Mouse (Mus musculus): ENCODE data around the gene Slc30a1.

The Slc30a1 gene

DNA sequence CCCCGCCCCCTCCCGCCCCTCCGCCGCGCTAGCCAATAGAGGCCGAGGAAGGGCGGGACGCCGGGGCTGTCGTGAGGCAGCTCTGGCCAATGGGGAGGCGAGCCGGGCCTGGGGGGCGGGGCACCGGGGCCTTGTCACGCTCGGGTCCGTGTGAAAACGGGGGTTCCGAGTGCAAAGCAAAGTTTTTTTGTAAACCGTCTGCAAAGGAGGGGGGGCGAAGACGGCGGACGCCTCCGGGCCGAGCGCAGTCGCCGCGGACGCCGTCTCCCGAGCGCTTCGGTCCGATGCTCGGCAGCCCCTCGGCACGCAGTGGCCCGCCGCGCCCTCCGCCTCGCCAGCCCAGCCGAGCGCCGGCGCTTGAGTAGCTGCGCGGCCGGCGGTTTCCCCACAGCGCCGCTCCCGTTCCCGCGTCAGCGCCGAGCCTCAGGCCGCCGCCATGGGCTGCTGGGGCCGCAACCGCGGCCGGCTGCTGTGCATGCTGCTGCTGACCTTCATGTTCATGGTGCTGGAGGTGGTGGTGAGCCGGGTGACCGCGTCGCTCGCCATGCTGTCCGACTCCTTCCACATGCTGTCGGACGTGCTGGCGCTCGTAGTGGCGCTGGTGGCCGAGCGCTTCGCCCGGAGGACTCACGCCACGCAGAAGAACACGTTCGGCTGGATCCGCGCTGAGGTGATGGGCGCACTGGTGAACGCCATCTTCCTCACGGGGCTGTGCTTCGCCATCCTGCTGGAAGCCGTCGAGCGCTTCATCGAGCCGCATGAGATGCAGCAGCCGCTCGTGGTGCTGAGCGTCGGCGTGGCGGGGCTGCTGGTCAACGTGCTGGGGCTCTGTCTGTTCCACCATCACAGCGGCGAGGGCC is at the start of gene Slc30a1:
TSS of gene Slc30a1 (plus strand) at position 197 of the 860 bp plus-strand sequence.
- H3K36me3 ChIP-seq (ENCODE audit: insufficient read depth, low read length), result peaks cover 35% of the 10 kb centered on the region
- H3K4me3 ChIP-seq (replicated peaks; ENCODE audit: low read length), result peak within 1 kb of the TSS; percentile 92
- TF ChIP-seq POU5F1 (IDR thresholded peaks at IDR 0.05; ENCODE audit: borderline replicate concordance, low read length) (no peak), CTCF (conservative IDR thresholded peaks at IDR 0.05; ENCODE audit: low read length) (no peak), NANOG (IDR thresholded peaks at IDR 0.05; ENCODE audit: borderline replicate concordance, low read length) (no peak)
- no peaks in the 10 kb centered on the region; the same call in 1 of the 2 replicates for H3K9me3 ChIP-seq (ENCODE audit: low read length)
- 0 out of 2 replicates have a peak, but pooled peaks cover 4% of the 10 kb centered on the region for H3K27me3 ChIP-seq (ENCODE audit: insufficient read depth, low read length)
- peaks cover 62% of the 10 kb centered on the region for H3K4me1 ChIP-seq (replicated peaks; ENCODE audit: low read depth, low read length)

DNA sequence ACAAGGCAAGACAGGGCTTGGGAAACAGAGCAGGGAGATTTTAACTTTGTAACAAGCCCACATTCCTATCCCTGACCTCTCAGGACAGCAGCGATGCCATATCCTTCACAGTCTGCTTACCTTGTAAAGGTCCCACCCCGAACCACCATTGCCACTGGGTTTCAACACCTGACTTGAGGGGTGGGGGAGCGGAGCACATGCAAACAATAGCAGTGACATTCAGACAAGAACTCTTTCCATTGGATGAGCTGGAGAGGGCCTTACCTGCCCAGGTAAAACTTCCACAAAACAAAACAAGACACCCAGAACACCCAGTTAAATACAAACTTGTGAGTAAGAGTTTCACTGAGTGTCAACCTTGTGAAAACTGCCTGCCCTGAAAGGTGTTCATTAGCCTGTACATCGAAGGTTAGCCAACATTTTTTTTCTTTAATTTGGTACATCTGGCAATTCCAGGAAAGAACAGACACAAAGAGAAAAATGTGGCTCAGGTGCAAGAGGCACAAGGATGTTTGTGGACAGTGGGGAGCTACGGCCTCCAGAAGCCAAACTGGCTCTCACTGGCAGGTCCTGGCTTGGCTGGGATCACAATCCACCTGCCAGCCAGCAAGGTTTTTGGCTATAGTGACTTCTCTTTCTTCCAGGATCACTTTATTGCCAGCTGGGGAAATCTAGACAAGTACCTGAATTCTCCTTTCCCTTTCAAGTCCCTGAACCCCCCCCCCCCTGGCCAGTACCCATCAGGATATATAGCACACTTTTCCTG is 49.5 kb upstream of the Slc30a1 start:
- Histone ChIP-seq H3K27me3 (ENCODE audit: insufficient read depth, low read length) (peaks cover 3% of the 10 kb centered on the region; the same call in 1 of the 2 replicates), H3K4me3 (replicated peaks; ENCODE audit: low read length) (no peak overlapping the region), H3K4me1 (replicated peaks; ENCODE audit: low read depth, low read length) (peaks cover 5% of the 10 kb centered on the region; the same call in 1 of the 2 replicates), H3K9me3 (ENCODE audit: low read length) (peaks cover 55% of the 10 kb centered on the region), H3K36me3 (ENCODE audit: insufficient read depth, low read length) (peaks cover 4% of the 10 kb centered on the region; the same call in 1 of the 2 replicates)
- no peak for TF ChIP-seq NANOG (IDR thresholded peaks at IDR 0.05; ENCODE audit: borderline replicate concordance, low read length)

DNA sequence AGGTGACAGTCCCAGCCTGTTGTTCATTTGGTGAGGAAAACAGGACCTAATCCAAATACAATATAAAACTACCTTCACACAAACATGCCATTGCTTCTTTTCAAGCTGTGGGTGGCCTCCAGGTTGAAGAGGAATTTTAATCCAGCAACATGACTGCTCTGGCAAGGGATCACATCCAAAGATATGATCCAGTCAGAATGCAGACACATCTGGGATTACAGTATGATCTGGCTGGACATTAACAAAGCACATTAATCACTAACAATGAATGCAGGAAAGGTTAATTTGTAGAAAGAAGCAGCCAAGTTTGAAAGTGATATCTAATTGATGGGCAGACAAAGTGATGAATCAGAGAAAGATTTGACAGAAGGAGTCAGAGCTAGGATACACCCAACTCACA is 48.4 kb upstream of the Slc30a1 start:
- Histone ChIP-seq H3K4me3 (replicated peaks; ENCODE audit: low read length) (no peak overlapping the region), H3K36me3 (ENCODE audit: insufficient read depth, low read length) (peaks cover 4% of the 10 kb centered on the region; the same call in 1 of the 2 replicates), H3K4me1 (replicated peaks; ENCODE audit: low read depth, low read length) (peaks cover 5% of the 10 kb centered on the region; the same call in 1 of the 2 replicates), H3K27me3 (ENCODE audit: insufficient read depth, low read length) (no peaks in the 10 kb centered on the region), H3K9me3 (ENCODE audit: low read length) (peaks cover 54% of the 10 kb centered on the region)
- TF ChIP-seq NANOG (IDR thresholded peaks at IDR 0.05; ENCODE audit: borderline replicate concordance, low read length), result no peak
- no peak for TF ChIP-seq POU5F1 (IDR thresholded peaks at IDR 0.05; ENCODE audit: borderline replicate concordance, low read length)
- TF ChIP-seq CTCF (conservative IDR thresholded peaks at IDR 0.05; ENCODE audit: low read length), result no peak

- H3K27me3 ChIP-seq (ENCODE audit: insufficient read depth, low read length), result no peaks in the 10 kb centered on the region
- peaks cover 37% of the 10 kb centered on the region for H3K9me3 ChIP-seq (ENCODE audit: low read length)
- H3K4me3 ChIP-seq (replicated peaks; ENCODE audit: low read length), result no peak overlapping the region
- H3K36me3 ChIP-seq (ENCODE audit: insufficient read depth, low read length), result no peaks in the 10 kb centered on the region
- TF ChIP-seq NANOG (IDR thresholded peaks at IDR 0.05; ENCODE audit: borderline replicate concordance, low read length), result no peak
- TF ChIP-seq CTCF (conservative IDR thresholded peaks at IDR 0.05; ENCODE audit: low read length), result no peak
- no peak for TF ChIP-seq POU5F1 (IDR thresholded peaks at IDR 0.05; ENCODE audit: borderline replicate concordance, low read length)
- 0 out of 2 replicates have a peak, but pooled peaks cover 7% of the 10 kb centered on the region for H3K4me1 ChIP-seq (replicated peaks; ENCODE audit: low read depth, low read length)
Observed at GRCm38 (mm10) chr1:191859847-191860246, 46.7 kb upstream of the Slc30a1 start.

GRCm38 (mm10) chr1:191861247-191861646 is 45.3 kb upstream of the Slc30a1 start:
- Histone ChIP-seq H3K36me3 (ENCODE audit: insufficient read depth, low read length) (no peaks in the 10 kb centered on the region), H3K27me3 (ENCODE audit: insufficient read depth, low read length) (no peaks in the 10 kb centered on the region), H3K4me3 (replicated peaks; ENCODE audit: low read length) (no peak overlapping the region), H3K9me3 (ENCODE audit: low read length) (peaks cover 31% of the 10 kb centered on the region), H3K4me1 (replicated peaks; ENCODE audit: low read depth, low read length) (0 out of 2 replicates have a peak, but pooled peaks cover 7% of the 10 kb centered on the region)
- no peak for TF ChIP-seq POU5F1 (IDR thresholded peaks at IDR 0.05; ENCODE audit: borderline replicate concordance, low read length)
- no peak for TF ChIP-seq NANOG (IDR thresholded peaks at IDR 0.05; ENCODE audit: borderline replicate concordance, low read length)
- no peak for TF ChIP-seq CTCF (conservative IDR thresholded peaks at IDR 0.05; ENCODE audit: low read length)

- TF ChIP-seq NANOG (IDR thresholded peaks at IDR 0.05; ENCODE audit: borderline replicate concordance, low read length), result no peak
- no peak for TF ChIP-seq POU5F1 (IDR thresholded peaks at IDR 0.05; ENCODE audit: borderline replicate concordance, low read length)
- no peak for TF ChIP-seq CTCF (conservative IDR thresholded peaks at IDR 0.05; ENCODE audit: low read length)
- H3K27me3 ChIP-seq (ENCODE audit: insufficient read depth, low read length), result 0 out of 2 replicates have a peak, but pooled peaks cover 3% of the 10 kb centered on the region
- H3K9me3 ChIP-seq (ENCODE audit: low read length), result peaks cover 20% of the 10 kb centered on the region
- H3K4me1 ChIP-seq (replicated peaks; ENCODE audit: low read depth, low read length), result 0 out of 2 replicates have a peak, but pooled peaks cover 7% of the 10 kb centered on the region
- H3K4me3 ChIP-seq (replicated peaks; ENCODE audit: low read length), result peak overlapping the region; percentile 50
- no peaks in the 10 kb centered on the region for H3K36me3 ChIP-seq (ENCODE audit: insufficient read depth, low read length)
Observed at GRCm38 (mm10) chr1:191863833-191864550, 42.6 kb upstream of the Slc30a1 start.

GRCm38 (mm10) chr1:191864551-191865027 is 42.0 kb upstream of the Slc30a1 start:
- Histone ChIP-seq H3K9me3 (ENCODE audit: low read length) (peaks cover 14% of the 10 kb centered on the region), H3K4me3 (replicated peaks; ENCODE audit: low read length) (no peak overlapping the region), H3K4me1 (replicated peaks; ENCODE audit: low read depth, low read length) (0 out of 2 replicates have a peak, but pooled peaks cover 7% of the 10 kb centered on the region), H3K27me3 (ENCODE audit: insufficient read depth, low read length) (0 out of 2 replicates have a peak, but pooled peaks cover 3% of the 10 kb centered on the region), H3K36me3 (ENCODE audit: insufficient read depth, low read length) (no peaks in the 10 kb centered on the region)
- TF ChIP-seq POU5F1 (IDR thresholded peaks at IDR 0.05; ENCODE audit: borderline replicate concordance, low read length) (no peak), CTCF (conservative IDR thresholded peaks at IDR 0.05; ENCODE audit: low read length) (no peak), NANOG (IDR thresholded peaks at IDR 0.05; ENCODE audit: borderline replicate concordance, low read length) (no peak)

Data from E14TG2a.4 (cell line).